Mouse (Mus musculus): Measurements from ENCODE around the gene Slc30a2.

- TF ChIP-seq EP300 (IDR thresholded peaks at IDR 0.05; ENCODE audit: low read depth): no peak
- no peak for TF ChIP-seq CTCF (IDR thresholded peaks at IDR 0.05; ENCODE audit: low read depth)
Measured at GRCm38 (mm10) chr4:134328151-134328550, 14.8 kb upstream of the Slc30a2 start.
